Mouse (Mus musculus) kidney, postnatal 0 days (tissue): ENCODE measurements around the gene Ttc38. TPM values are rescaled to one million over a fixed set of nuclear protein-coding genes. Genes with fewer than 3 reads are reported as not detected.

Experiments
- ATAC-seq: fragments of 200-750 bp; cut with Nextera tagmentation; replicated peaks from 2 replicates; pipeline ENCODE4 v1.8.0; 2017; ENCODE audit warnings: low read depth, moderate number of reproducible peaks, moderate TSS enrichment, moderate library complexity; ENCODE audit not compliant: low FRiP score
- DNase-seq: peaks from one replicate; pipeline ENCODE4 v3.0.0-alpha.2; 2016; ENCODE audit warnings: low spot score
- H3K27ac ChIP-seq: fragments of 300-500 bp; sonication (generic); 2 replicates; pipeline ENCODE4 v1.5.1; 2014; ENCODE audit warnings: mild to moderate bottlenecking
- H3K27me3 ChIP-seq: fragments of 300-500 bp; sonication (generic); 2 replicates; pipeline ENCODE4 v1.6.1; 2014; ENCODE audit warnings: low read length, mixed read lengths; ENCODE audit not compliant: insufficient read depth
- H3K36me3 ChIP-seq: fragments of 300-500 bp; sonication (generic); 2 replicates; pipeline ENCODE4 v1.6.1; 2014; ENCODE audit warnings: low read length, mixed read lengths; ENCODE audit not compliant: insufficient read depth
- H3K4me1 ChIP-seq: fragments of 300-500 bp; sonication (generic); replicated peaks from 2 replicates; pipeline ENCODE4 v1.6.1; 2014; ENCODE audit warnings: antibody characterized with exemption, low read length, mixed read lengths; ENCODE audit not compliant: insufficient read depth
- H3K4me2 ChIP-seq: fragments of 300-500 bp; sonication (generic); 2 replicates; pipeline ENCODE4 v1.6.1; 2014; ENCODE audit warnings: mild to moderate bottlenecking, low read length, moderate library complexity, mixed read lengths
- H3K4me3 ChIP-seq: fragments of 300-500 bp; sonication (generic); replicated peaks from 2 replicates; pipeline ENCODE4 v1.5.1; 2014; ENCODE audit warnings: low read depth, low read length
- H3K9ac ChIP-seq: fragments of 300-500 bp; sonication (generic); 2 replicates; pipeline ENCODE4 v1.6.1; 2014; ENCODE audit warnings: low read depth, low read length
- H3K9me3 ChIP-seq: fragments of 300-500 bp; sonication (generic); replicated peaks from 2 replicates; pipeline ENCODE4 v1.6.1; 2016; ENCODE audit warnings: low read length, inconsistent platforms, mixed read lengths
- CTCF ChIP-seq: IDR thresholded peaks from 2 replicates; pipeline ENCODE4 v1.5.1; 2016; ENCODE audit warnings: antibody characterized with exemption, low read depth, mild to moderate bottlenecking, moderate library complexity
- WGBS: fragments of 180-500 bp; shearing (Covaris S2); extraction: QIAGEN DNeasy Blood & Tissue Kit; methylation state at CpG from one replicate; pipeline ENCODE4 v1.1.7; 2014; 5-methylcytosine and 5-hydroxymethylcytosine counted together
- polyA plus RNA-seq: library from polyadenylated mRNA; unstranded; fragments of >200 nt; fragmentation: Nextera tagmentation; extraction: Ambion mirVana; gene quantifications from 2 replicates; pipeline ENCODE4 v1.2.1, GENCODE M21; 2015

Ttc38 gene
- polyA plus RNA-seq, 1 experiment from 2014 or later, result 8.7 TPM

DNA sequence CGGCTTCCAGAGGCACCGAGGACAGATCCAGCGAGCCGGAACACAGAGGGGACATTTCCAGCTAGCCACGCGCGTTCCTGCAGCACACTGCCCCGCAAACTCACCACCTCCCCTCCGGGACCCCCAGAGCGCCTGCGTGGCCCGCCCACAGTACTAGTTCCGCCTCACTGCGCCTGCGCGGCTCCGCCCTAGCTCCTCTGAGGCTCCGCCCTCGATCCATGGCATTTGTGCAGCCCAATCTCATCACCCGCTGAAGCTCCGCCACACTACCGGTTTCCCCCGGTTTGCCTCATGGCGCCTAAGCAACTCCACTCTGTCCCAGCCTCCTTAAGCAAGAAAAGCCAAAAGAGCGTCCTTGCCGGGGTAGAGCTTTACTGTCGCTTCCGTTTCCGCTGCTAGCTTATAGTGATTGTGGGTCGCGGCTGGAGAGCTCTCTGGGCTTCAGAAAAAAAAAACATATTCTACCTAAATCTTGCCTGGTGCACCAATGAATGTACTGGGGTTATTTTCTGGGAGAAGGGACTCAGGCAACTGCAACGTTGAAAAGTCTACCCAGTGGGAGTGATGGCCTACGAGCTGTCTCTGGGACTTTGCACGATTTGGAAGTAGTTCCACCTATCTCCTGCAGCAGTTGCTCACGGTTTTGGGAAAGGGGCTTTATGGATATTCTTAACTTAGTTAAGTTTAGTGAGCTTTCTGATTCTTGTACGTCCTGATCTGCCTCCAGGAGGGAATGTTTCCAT is 20.4 kb upstream of the Ttc38 start, which contains the start of gene Cdpf1:
TSS of gene Cdpf1 (minus strand) at position 163 of the 743 bp plus-strand sequence.
- 2% methylated on average over 36 of the region's 36 CpGs for WGBS
- DNase-seq, result peak; percentile 99

GRCm38 (mm10) chr15:85813428-85813827 is 18.7 kb upstream of the Ttc38 start:
- Histone ChIP-seq H3K4me1 (no peaks in the 10 kb centered on the region), H3K27ac (no peak overlapping the region), H3K9ac (no peak overlapping the region), H3K4me3 (no peak overlapping the region), H3K4me2 (no peak overlapping the region), H3K9me3 (no peaks in the 10 kb centered on the region), H3K36me3 (no peaks in the 10 kb centered on the region), H3K27me3 (no peaks in the 10 kb centered on the region)
- no peak for TF ChIP-seq CTCF
- WGBS, result 66% methylated on average over 10 of the region's 10 CpGs
- DNase-seq, result no peak
- ATAC-seq, result no peak

More for the DNA sequence above, 20.4 kb upstream of the Ttc38 start, which contains the start of gene Cdpf1:
- H3K4me2 ChIP-seq, result peak within 1 kb of the TSS; percentile 85
- TF ChIP-seq CTCF, result no peak
- peak; percentile 96 for ATAC-seq
- peak within 1 kb of the TSS; percentile 84 for H3K4me3 ChIP-seq
- no peaks in the 10 kb centered on the region for H3K36me3 ChIP-seq
- H3K27me3 ChIP-seq, result no peaks in the 10 kb centered on the region
- H3K27ac ChIP-seq, result peak within 1 kb of the TSS; percentile 92
- H3K9ac ChIP-seq, result peak within 1 kb of the TSS; percentile 83
- H3K4me1 ChIP-seq, result no peaks in the 10 kb centered on the region
- no peaks in the 10 kb centered on the region for H3K9me3 ChIP-seq

- H3K4me2 ChIP-seq, result peak within 1 kb of the TSS; percentile 96
- H3K9me3 ChIP-seq, result no peaks in the 10 kb centered on the region
- ATAC-seq, result peak; percentile 79
- H3K4me3 ChIP-seq, result peak within 1 kb of the TSS; percentile 47
- H3K9ac ChIP-seq, result peak within 1 kb of the TSS; percentile 79
- H3K36me3 ChIP-seq, result no peaks in the 10 kb centered on the region
- H3K4me1 ChIP-seq, result no peaks in the 10 kb centered on the region
- peak; percentile 39 for DNase-seq
- WGBS, result 1% methylated on average over 54 of the region's 65 CpGs
- H3K27ac ChIP-seq, result no peak within 1 kb of the TSS
- no peak for TF ChIP-seq CTCF
- H3K27me3 ChIP-seq, result peaks cover 5% of the 10 kb centered on the region; the same call in 1 of the 2 replicates
Observed at GRCm38 (mm10) chr15:85821203-85822010, 10.7 kb upstream of the Ttc38 start, which contains the start of gene Pkdrej. Gene Pkdrej (minus strand): TSS chr15:85821734.

- Histone ChIP-seq H3K4me1 (no peaks in the 10 kb centered on the region), H3K9me3 (no peaks in the 10 kb centered on the region), H3K27me3 (peaks cover 5% of the 10 kb centered on the region; the same call in 1 of the 2 replicates), H3K4me3 (peak overlapping the region; percentile 47), H3K27ac (no peak overlapping the region), H3K4me2 (peak overlapping the region; percentile 96), H3K9ac (peak overlapping the region; percentile 79), H3K36me3 (no peaks in the 10 kb centered on the region)
- DNase-seq (peak; percentile 53), ATAC-seq (peak; percentile 65; the same call in 1 of the 2 replicates)
- WGBS, result 7% methylated on average over 4 of the region's 4 CpGs
- TF ChIP-seq CTCF, result peak; percentile 52
Observed at GRCm38 (mm10) chr15:85822011-85822359, 10.1 kb upstream of the Ttc38 start.

DNA sequence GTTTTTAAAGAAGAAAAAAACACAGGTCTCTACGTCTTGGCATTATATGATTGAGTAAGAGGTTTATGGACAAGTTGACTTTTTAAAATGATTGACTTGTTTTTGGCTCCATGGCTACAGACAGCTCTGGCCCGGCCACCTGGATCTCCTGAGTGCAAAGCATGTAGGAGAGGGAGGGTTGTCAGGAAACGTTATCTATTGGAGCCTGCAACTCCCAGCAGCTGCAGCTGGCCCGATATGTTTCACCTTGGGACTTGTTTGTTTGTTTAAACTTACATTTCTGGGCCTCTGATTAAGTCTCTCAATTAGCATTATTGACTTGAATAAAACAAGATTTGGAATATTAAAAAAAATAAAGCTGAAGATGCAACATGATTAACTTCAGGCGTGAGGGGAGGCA is 5.4 kb upstream of the Ttc38 start:
- WGBS, result 46% methylated on average over 5 of the region's 5 CpGs
- Histone ChIP-seq H3K4me2 (no peak overlapping the region), H3K27ac (no peak overlapping the region), H3K4me3 (no peak overlapping the region), H3K4me1 (no peaks in the 10 kb centered on the region), H3K9me3 (no peaks in the 10 kb centered on the region), H3K9ac (no peak overlapping the region), H3K27me3 (no peaks in the 10 kb centered on the region), H3K36me3 (no peaks in the 10 kb centered on the region)
- no peak for TF ChIP-seq CTCF
- DNase-seq (no peak), ATAC-seq (no peak)

GRCm38 (mm10) chr15:85828071-85828470 is 4.0 kb upstream of the Ttc38 start:
- Histone ChIP-seq H3K36me3 (no peaks in the 10 kb centered on the region), H3K4me1 (0 out of 2 replicates have a peak, but pooled peaks cover 3% of the 10 kb centered on the region), H3K9me3 (no peaks in the 10 kb centered on the region), H3K9ac (no peak overlapping the region), H3K4me3 (no peak overlapping the region), H3K27ac (no peak overlapping the region), H3K4me2 (no peak overlapping the region), H3K27me3 (no peaks in the 10 kb centered on the region)
- 83% methylated on average over 4 of the region's 4 CpGs for WGBS
- no peak for ATAC-seq
- DNase-seq, result no peak
- no peak for TF ChIP-seq CTCF
